Mouse (Mus musculus) urinary bladder, postnatal 14 days (tissue): ENCODE measurements around the gene Tmbim6.
"Not testable (repeated sequence)": the region's sequence is repeated elsewhere in the genome, so short reads cannot be mapped to it uniquely, and the experiment has no call there.

Experiments used
- DNase-seq: peaks from one replicate; pipeline ENCODE4 v3.0.0; 2021; ENCODE audit warnings: low spot score

Gene Tmbim6

GRCm38 (mm10) chr15:99384071-99384470 lies 8.6 kb upstream of the Tmbim6 start:
- no peak for DNase-seq

- not testable (repeated sequence) for DNase-seq
These were observed 6.6 kb upstream of the Tmbim6 start for GRCm38 (mm10) chr15:99386110-99386509.

DNA sequence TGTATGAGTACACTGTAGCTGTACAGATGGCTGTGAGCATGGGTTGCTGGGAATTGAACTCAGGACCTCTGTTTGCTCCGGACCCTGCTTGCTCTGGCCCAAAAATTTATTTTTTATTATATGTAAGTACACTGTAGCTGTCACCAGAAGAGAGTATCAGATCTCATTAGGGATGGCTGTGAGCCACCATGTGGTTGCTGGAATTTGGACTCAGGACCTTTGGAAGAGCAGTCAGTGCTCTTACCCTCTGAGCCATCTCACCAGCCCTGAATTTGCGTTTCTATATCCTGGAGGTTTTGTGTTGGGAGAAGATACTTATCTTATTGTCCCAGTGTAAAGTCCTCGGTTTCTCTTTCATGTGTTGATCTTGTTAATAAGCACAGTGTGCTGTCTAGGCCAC lies 5.9 kb upstream of the Tmbim6 start:
- no peak for DNase-seq

DNA sequence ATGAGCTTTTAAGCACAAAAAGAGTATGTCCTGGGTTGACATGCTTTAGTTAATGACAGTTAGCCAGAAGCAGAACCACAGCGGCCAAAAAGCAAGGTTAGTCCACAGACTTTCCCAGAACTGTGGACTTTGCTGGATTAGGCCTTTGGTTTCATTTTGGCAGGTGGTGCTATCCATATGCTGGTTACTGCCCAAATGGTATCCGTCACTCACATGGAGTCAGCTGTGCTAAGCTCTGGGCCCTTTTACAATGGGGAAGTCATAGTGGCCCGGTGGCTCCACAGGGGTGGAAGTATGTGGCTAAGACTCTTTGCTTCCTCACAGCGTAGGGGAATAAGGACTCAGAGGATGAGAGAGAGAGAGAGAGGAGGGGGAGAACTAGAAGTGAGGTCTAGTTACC lies 4.7 kb upstream of the Tmbim6 start:
- DNase-seq = no peak

GRCm38 (mm10) chr15:99390472-99391401 lies 1.9 kb upstream of the Tmbim6 start:
- DNase-seq = no peak

GRCm38 (mm10) chr15:99391975-99392374 lies 707 bp upstream of the Tmbim6 start:
- no peak for DNase-seq

DNA sequence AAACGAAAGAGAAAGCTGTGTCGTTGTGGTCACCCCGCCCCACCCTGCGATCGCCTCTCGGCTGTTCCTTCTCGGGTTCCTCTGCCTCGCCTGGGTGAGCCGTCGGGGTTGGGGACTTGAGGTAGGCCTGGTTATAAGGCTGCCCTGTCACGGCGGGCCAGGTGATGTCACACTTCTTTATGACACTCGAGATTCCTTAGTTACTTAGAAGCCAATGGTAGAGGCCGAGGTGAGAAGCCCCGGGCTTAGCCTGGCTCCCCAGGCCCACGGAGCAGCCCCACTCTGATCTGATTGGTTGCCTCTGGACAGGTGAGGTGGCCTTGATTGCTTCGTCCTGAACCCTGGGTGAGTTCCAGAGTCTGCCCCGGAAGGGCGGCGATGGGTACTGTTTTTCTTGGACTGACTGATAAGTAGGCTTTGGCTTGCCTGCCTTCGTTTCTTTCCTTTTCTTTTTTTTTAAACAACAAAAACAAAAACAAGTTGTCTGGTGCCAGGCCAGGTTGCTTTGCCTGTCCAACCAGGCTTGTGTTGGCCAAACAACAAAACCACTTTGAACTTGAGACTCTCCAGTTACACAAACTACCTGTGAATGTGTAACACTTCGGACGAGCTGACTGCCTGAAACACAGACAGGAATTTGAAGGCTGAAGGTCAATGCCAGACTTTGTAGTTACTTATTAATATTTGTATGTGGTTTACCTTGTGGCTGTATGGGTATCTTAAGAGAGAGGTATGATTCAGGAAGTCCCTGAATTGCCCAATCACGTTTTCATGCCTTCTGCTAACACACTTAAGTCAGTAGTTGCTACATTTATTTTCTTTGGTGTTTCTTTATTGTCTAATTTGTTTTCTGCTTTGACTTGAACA lies 937 bp downstream of the Tmbim6 start:
- DNase-seq = peak; percentile 65

DNA sequence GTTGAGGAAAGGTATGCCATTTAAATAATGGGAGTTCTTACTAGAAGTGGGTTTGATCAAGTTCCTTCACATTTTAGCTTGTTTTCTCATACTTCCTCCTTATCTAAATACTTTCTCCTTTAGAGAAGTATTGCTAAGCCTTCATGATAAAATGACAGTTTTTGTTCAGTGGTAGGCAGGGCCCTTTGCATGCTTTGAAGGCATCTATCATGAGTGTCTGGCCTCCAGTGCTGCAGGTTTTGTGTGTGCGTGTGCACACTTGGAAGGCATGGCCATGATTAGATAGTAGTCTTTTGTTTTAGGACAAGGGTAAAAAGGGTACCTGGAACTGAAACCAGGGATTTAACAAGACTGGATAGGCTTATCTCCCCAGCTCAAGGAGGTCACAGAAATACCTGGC lies 3.8 kb downstream of the Tmbim6 start:
- DNase-seq = no peak

DNA sequence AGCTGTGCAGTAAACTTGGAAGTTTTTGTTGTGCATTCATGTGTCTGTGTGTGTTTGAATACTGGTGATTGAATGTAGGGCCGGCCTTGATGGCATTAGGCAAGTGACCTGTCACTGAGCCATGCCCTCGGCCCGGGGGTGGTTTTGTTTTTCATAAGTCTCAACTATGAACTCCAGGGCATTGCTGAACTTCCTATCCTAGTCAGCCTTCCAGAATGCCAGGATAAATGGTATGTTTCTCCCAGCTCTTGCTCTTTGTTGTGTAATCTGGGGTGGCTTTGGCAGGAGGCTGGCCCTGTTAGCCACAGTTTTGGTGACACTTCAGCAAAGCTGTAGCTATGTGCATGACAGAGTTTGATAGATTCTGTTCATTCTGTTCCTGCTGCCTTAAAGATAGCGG lies 4.2 kb downstream of the Tmbim6 start:
- DNase-seq = no peak

DNA sequence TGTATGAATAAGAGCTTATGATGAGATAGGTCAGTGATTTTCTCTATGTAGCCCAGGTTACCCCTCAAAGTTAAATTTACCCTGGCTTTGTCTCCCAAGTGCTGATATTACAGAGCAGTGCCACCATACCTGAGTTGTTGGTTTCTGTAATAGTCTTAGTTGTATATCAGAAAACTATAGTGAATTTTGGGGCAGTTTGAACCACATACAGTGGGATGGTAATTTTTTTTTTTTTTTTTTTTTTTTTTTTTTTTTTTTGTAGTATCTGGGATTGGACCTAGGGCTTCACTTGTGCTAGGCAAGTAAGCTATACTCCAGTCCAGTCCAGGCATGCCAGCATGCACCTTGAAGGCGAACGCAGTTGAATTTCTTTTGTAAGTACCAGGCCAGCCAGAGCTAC lies 4.9 kb downstream of the Tmbim6 start:
- DNase-seq = no peak

GRCm38 (mm10) chr15:99399503-99400245 lies 7.0 kb downstream of the Tmbim6 start:
- DNase-seq = no peak

- DNase-seq = no peak
These were observed 7.9 kb downstream of the Tmbim6 start for GRCm38 (mm10) chr15:99400602-99401001.

DNA sequence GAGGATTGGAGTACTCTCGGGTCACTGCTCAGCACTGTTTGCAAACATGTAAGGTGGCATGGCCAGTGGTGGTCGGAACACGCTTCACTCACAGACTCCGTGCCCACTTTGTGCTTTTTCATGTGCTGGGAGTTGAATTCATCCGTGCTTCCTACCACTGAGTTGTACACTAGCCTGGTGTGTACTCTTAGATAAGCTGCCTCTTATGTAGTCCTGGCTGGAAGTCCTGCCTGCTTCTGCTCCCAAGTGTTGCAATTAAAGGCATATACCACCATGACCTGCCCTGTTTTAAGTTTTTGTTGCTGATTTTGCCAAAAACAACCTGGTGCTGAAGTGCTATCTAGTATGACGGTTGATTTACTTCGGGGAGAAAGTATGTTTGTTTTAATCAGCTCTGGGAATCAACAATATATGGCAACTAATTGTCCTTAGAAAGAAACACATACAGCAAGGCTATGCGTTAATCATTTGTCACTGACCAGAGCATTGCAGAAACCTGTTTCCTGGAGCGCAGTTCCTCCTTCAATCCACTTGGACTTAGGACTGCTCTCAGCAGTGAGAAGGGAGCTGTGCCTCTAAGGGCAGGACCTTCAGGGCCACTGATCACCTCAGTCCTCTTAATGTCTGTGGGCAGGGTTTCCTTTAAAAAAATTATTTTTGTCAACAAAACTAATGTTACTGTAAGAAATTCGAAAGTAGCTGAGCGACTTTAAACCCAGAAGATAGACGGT lies 10.6 kb downstream of the Tmbim6 start:
- no peak for DNase-seq

GRCm38 (mm10) chr15:99405150-99405549 lies 12.5 kb downstream of the Tmbim6 start:
- DNase-seq = peak; percentile 66

DNA sequence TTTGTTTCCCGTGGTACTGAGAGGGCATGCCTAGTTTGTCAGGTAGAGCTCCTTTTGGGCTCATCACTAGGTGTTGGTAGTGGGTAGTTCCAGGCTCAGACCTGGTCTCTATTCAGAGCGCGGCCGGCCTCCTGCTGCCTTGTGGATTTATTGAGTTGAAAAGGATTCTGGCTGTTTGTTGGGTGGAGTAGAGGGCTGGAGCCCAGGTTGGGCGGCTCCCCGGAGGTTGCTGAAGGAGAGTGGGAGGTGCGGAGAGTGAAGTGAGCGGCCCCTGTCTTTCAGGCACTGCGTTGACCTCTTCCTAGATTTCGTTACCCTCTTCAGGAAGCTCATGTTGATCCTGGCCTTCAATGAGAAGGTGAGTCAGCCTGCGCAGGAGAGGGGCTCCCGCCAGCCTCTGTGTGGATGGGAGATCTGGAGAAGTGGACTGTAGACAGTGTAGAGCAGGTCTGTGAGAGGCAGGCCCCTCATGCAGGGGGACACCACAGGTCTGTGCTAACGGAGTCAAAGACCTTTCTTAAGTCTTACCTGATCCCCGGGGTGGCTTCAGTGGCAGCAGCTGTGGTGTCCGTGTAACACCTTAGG lies 14.4 kb downstream of the Tmbim6 start:
- no peak for DNase-seq

GRCm38 (mm10) chr15:99408845-99409244 lies 16.2 kb downstream of the Tmbim6 start:
- DNase-seq = no peak

- DNase-seq = no peak
These were observed 19.1 kb downstream of the Tmbim6 start for GRCm38 (mm10) chr15:99411747-99412146.

GRCm38 (mm10) chr15:99415793-99416192 lies 23.1 kb downstream of the Tmbim6 start:
- peak; percentile 54 for DNase-seq

GRCm38 (mm10) chr15:99416348-99416882 lies 23.7 kb downstream of the Tmbim6 start:
- DNase-seq = peak; percentile 87

DNA sequence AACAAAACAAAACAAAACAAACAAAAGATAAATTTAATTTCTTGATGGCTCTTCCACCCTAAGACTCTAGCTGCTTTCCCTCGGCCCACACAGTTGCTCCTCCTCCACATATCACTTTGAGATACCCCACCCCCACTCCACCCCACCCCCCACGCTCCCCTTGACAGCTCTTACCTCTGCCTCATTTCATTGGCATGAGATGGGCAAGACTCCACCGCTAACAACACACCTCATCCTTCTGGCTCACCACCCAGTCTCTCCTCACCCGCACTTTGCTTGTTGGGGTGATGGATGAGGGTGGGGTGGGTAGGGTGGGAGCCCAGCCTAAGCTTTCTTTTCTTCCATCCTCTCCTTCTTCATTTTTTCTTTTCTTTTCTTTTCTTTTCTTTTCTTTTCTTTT lies 24.3 kb downstream of the Tmbim6 start:
- DNase-seq = no peak
